Mouse (Mus musculus) hindbrain, embryonic 12.5 days (tissue): ENCODE data around the gene Il22ra2. TPM values are rescaled to one million over a fixed set of nuclear protein-coding genes. Genes with fewer than 3 reads are reported as not detected.

ENCODE experiments used
- ATAC-seq: fragments of 200-750 bp; cut with Nextera tagmentation; 2 replicates; pipeline ENCODE4 v1.8.0; 2017; ENCODE audit warnings: moderate TSS enrichment; ENCODE audit not compliant: low FRiP score
- H3K27ac ChIP-seq: fragments of 300-500 bp; sonication (generic); 2 replicates; pipeline ENCODE4 v1.5.1; 2016; ENCODE audit warnings: mild to moderate bottlenecking
- H3K27me3 ChIP-seq: fragments of 300-500 bp; sonication (generic); 2 replicates; pipeline ENCODE4 v1.6.1; 2016; ENCODE audit warnings: mild to moderate bottlenecking
- H3K36me3 ChIP-seq: fragments of 300-500 bp; sonication (generic); 2 replicates; pipeline ENCODE4 v1.6.1; 2016; ENCODE audit warnings: mild to moderate bottlenecking
- H3K4me1 ChIP-seq: fragments of 300-500 bp; sonication (generic); 2 replicates; pipeline ENCODE4 v1.6.1; 2016
- H3K4me2 ChIP-seq: fragments of 300-500 bp; sonication (generic); replicated peaks from 2 replicates; pipeline ENCODE4 v1.6.1; 2016; ENCODE audit warnings: mild to moderate bottlenecking
- H3K4me3 ChIP-seq: fragments of 300-500 bp; sonication (generic); 2 replicates; pipeline ENCODE4 v1.5.1; 2016; ENCODE audit warnings: mild to moderate bottlenecking
- H3K9ac ChIP-seq: fragments of 300-500 bp; sonication (generic); 2 replicates; pipeline ENCODE4 v1.6.1; 2016; ENCODE audit warnings: mild to moderate bottlenecking, moderate library complexity
- H3K9me3 ChIP-seq: fragments of 300-500 bp; sonication (generic); replicated peaks from 2 replicates; pipeline ENCODE4 v1.6.1; 2016; ENCODE audit warnings: mild to moderate bottlenecking
- WGBS: fragments of 180-500 bp; shearing (Covaris S2); methylation state at CpG from one replicate; pipeline ENCODE4 v1.1.7; 2016; 5-methylcytosine and 5-hydroxymethylcytosine counted together
- polyA plus RNA-seq: library from polyadenylated mRNA; unstranded; fragments of >200 nt; fragmentation: Nextera tagmentation; extraction: Ambion mirVana; gene quantifications from 2 replicates; pipeline ENCODE4 v1.2.1, GENCODE M21; 2016

The Il22ra2 gene
- polyA plus RNA-seq, 1 experiment from 2014 or later, result not detected

DNA sequence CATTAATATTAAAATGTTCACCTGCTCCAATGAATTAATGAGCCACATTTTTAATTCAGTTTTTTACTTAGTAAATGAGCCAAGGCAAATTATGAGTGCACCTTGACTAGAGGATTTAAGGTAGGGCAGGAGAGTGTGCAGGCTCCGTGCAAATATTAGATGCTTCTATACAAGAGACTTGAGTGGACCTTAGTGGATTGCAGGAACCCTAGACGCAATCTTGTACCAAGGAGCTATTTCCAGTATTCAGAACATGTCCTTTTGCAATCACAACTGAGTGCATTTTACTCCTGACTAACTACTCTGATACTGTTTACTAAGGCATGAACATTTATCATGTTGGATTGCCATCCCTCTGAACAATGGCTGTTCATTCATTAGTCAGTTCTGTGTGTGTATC, 10.2 kb upstream of the Il22ra2 start:
- Histone ChIP-seq H3K36me3 (0 out of 2 replicates have a peak, but pooled peaks cover 3% of the 10 kb centered on the region), H3K4me2 (no peak overlapping the region), H3K9me3 (no peaks in the 10 kb centered on the region), H3K27me3 (no peaks in the 10 kb centered on the region), H3K27ac (no peak overlapping the region), H3K4me3 (no peak overlapping the region), H3K9ac (no peak overlapping the region), H3K4me1 (no peaks in the 10 kb centered on the region)
- 42% methylated on average over 2 of the region's 2 CpGs for WGBS
- no peak for ATAC-seq

DNA sequence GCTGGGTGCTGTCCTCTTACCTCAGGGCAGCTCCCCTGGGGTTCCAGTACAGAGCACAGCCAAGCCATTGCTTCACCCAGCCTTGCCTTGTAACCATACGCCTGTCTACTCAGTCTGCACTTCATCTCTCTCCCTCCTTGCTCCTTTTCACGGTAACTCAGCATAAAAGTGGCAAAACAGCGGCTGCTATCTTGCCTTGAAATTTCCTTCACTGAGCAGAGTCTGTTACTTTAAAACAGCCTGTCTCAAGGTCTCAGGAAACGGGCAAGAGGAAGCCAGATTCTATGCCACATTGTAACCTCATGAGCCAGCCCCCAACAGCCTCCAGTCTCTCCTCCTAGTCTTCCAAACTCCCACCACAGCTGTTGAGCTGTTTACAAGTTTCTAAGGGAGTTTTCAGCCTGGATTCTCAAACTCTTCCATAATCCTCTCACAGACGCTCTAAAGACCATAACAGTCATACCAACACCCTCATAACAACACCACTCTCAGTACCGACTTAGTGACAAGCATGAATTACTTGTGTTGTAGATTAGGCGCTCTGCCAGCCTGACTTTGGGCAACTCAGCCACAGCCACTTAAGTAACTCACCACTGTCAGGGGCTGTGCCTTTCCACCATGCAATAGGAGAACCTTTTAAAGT, 8.6 kb upstream of the Il22ra2 start:
- WGBS, result 66% methylated on average over 7 of the region's 7 CpGs
- no peak for ATAC-seq
- no peaks in the 10 kb centered on the region for H3K27me3 ChIP-seq
- H3K4me2 ChIP-seq, result no peak overlapping the region
- no peaks in the 10 kb centered on the region for H3K4me1 ChIP-seq
- H3K4me3 ChIP-seq, result no peak overlapping the region
- 0 out of 2 replicates have a peak, but pooled peaks cover 3% of the 10 kb centered on the region for H3K36me3 ChIP-seq
- H3K9me3 ChIP-seq, result no peaks in the 10 kb centered on the region
- H3K27ac ChIP-seq, result no peak overlapping the region
- no peak overlapping the region for H3K9ac ChIP-seq

DNA sequence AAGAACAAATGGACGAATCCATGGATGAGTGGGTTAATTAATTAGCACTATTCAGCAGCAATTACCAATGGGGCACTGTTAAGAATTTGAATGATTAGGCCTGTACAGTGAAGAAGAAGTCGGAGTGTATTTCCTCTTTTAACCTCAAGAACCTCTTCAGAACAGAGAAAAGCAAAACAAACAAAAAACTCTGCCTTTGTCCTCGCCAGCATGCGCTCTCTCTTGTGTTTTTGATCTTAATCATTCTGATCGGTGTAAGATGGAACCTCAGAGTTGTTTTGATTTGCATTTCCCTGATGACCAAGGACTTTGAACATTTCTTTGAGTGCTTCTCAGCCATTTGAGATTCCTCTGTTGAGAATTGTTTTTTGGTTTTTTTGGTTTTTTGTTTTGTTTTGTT, 2.1 kb upstream of the Il22ra2 start:
- ATAC-seq, result no peak
- no peak overlapping the region for H3K9ac ChIP-seq
- no peak overlapping the region for H3K4me3 ChIP-seq
- no peak overlapping the region for H3K4me2 ChIP-seq
- no peaks in the 10 kb centered on the region for H3K27me3 ChIP-seq
- H3K9me3 ChIP-seq, result no peaks in the 10 kb centered on the region
- no peaks in the 10 kb centered on the region for H3K36me3 ChIP-seq
- 60% methylated on average over 5 of the region's 5 CpGs for WGBS
- no peak overlapping the region for H3K27ac ChIP-seq
- no peaks in the 10 kb centered on the region for H3K4me1 ChIP-seq

DNA sequence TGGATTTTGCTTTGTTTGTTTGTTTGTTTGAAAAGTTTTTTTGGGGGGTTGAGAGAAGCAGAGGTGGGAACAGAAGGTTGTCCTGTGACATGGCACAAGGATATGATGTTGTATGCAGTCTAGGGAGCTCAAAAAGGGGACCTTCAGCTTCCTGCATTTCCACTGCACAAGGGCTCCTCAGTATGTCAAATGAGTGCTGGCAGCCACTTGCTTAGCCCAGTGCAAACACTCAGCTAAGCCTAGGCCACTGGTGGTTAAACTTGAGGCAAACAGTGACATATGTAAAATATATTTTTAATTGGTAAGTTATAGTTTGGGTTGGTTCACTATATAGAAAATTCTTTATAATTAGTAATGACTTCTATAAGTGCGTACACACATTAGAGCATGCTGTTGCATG, 2.8 kb downstream of the Il22ra2 start:
- WGBS, result 94% methylated on average over 1 of the region's 1 CpGs

DNA sequence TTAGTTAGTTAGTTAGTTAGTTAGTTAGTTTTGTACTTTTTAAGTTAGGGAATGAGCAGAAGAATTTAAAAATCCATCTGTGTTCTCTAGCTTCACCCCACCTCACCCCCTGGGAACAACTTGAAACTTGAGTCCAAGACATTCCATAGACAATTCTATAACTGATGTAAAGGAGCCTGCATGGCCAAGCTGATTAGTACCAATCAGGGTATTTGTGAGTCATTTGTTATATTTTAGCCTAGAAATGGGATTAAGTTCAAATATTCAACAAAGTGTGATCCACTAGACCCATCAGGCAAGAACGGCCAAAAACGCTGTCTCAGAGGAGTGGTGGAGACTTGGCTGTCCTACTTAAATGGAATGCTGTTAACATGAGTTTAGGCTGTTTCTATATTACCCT, 5.5 kb downstream of the Il22ra2 start:
- no peak for ATAC-seq
- no peaks in the 10 kb centered on the region for H3K27me3 ChIP-seq
- no peaks in the 10 kb centered on the region for H3K36me3 ChIP-seq
- no peak overlapping the region for H3K4me2 ChIP-seq
- no peak overlapping the region for H3K27ac ChIP-seq
- H3K4me3 ChIP-seq, result no peak overlapping the region
- no peaks in the 10 kb centered on the region for H3K9me3 ChIP-seq
- H3K4me1 ChIP-seq, result no peaks in the 10 kb centered on the region
- H3K9ac ChIP-seq, result no peak overlapping the region
- WGBS, result 92% methylated on average over 2 of the region's 2 CpGs

More for the DNA sequence above, 2.8 kb downstream of the Il22ra2 start:
- Histone ChIP-seq H3K27me3 (no peaks in the 10 kb centered on the region), H3K9me3 (no peaks in the 10 kb centered on the region), H3K27ac (no peak overlapping the region), H3K36me3 (no peaks in the 10 kb centered on the region), H3K4me3 (no peak overlapping the region), H3K4me2 (no peak overlapping the region), H3K4me1 (no peaks in the 10 kb centered on the region), H3K9ac (no peak overlapping the region)
- ATAC-seq, result no peak

DNA sequence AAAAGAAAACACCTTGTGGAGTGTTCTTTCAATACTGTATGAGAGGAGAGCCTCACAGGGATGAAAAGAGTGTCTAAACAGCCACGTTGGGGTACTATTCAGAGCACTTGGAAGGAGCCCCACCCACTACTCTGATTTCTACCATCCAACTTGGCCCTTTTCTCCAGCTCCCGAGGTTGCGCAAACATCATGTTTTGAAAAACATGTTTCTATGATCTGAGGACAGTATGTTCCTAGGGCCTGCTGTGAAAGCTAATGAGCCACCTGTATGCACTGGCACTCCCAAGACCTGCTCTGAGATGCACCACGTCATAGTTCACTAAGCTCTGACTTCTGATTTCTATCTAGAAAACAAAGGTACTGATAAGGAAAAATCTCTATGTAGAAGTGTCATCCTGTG, 6.0 kb downstream of the Il22ra2 start:
- Histone ChIP-seq H3K9me3 (no peaks in the 10 kb centered on the region), H3K4me1 (no peaks in the 10 kb centered on the region), H3K27me3 (no peaks in the 10 kb centered on the region), H3K27ac (no peak overlapping the region), H3K4me2 (no peak overlapping the region), H3K4me3 (no peak overlapping the region), H3K9ac (no peak overlapping the region), H3K36me3 (no peaks in the 10 kb centered on the region)
- 85% methylated on average over 4 of the region's 4 CpGs for WGBS
- no peak for ATAC-seq

DNA sequence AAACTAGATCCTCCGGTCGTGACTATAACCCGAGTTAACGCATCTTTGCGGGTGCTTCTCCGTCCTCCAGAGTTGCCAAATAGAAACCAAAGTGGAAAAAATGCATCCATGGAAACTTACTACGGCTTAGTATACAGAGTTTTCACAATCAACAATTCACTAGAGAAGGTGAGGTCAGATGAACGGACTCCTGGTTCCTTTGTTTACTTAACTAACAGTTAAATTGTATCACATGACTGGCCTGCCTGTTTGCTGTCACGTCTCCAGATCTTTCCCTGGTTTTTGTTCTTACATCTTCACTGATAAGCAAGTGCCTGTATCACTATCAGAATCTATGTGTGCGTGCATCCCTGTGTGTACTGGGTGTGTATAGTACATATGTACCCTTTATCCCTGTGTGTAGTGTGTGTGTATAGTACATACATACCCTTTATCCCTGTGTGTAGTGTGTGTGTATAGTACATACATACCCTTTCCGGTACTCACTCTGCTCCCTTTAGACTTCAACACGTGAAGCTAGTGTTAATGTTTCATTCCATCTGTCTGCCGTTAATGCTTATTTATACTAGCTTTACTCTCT, 9.9 kb downstream of the Il22ra2 start:
- Histone ChIP-seq H3K4me3 (no peak overlapping the region), H3K36me3 (no peaks in the 10 kb centered on the region), H3K9ac (no peak overlapping the region), H3K4me1 (no peaks in the 10 kb centered on the region), H3K27me3 (no peaks in the 10 kb centered on the region), H3K27ac (no peak overlapping the region), H3K4me2 (no peak overlapping the region), H3K9me3 (no peaks in the 10 kb centered on the region)
- WGBS, result 81% methylated on average over 13 of the region's 13 CpGs
- no peak for ATAC-seq

DNA sequence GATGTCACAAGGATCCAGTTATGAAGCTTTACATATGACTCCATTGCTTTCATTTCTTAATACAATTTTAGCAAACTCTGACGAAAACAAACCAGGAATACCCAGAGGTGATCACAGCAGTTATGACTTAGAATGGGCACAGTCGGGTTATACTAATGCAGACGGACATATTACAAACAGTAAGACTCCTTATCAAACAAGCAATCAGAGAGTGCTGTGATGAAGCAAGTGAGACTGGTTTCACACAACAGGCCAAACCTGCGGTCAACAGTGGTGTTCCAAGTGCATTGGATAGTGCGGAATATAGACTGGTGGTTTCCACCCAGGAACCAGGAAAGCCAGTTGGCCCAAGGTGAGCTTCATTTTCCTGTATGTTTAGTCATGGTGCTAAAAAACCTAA, 17.1 kb downstream of the Il22ra2 start:
- Histone ChIP-seq H3K27me3 (no peaks in the 10 kb centered on the region), H3K4me2 (no peak overlapping the region), H3K4me1 (no peaks in the 10 kb centered on the region), H3K27ac (no peak overlapping the region), H3K4me3 (no peak overlapping the region), H3K9me3 (no peaks in the 10 kb centered on the region), H3K9ac (no peak overlapping the region), H3K36me3 (no peaks in the 10 kb centered on the region)
- ATAC-seq, result no peak
- 94% methylated on average over 5 of the region's 5 CpGs for WGBS

DNA sequence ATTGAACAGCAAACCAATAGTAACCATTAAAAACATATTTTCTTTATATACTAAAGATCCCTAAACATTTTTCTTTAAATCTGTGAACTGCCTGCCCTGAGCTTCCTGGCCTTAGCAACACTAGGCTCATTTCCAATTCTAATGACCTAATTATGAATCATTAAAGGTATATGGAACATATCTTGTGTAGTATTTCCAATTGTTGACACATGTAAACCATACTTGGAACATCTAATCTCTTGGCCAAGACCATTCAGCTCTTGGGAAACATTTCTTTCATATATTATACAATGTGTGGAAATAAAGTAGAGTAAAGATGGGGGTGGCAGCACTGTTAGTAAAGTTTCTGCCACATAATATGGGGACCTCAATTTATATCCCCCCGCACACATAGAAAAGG, 17.8 kb downstream of the Il22ra2 start:
- H3K9me3 ChIP-seq, result no peaks in the 10 kb centered on the region
- H3K4me3 ChIP-seq, result no peak overlapping the region
- ATAC-seq, result no peak
- H3K36me3 ChIP-seq, result no peaks in the 10 kb centered on the region
- no peaks in the 10 kb centered on the region for H3K27me3 ChIP-seq
- H3K4me2 ChIP-seq, result no peak overlapping the region
- no peak overlapping the region for H3K27ac ChIP-seq
- 89% methylated on average over 1 of the region's 1 CpGs for WGBS
- no peak overlapping the region for H3K9ac ChIP-seq
- no peaks in the 10 kb centered on the region for H3K4me1 ChIP-seq

DNA sequence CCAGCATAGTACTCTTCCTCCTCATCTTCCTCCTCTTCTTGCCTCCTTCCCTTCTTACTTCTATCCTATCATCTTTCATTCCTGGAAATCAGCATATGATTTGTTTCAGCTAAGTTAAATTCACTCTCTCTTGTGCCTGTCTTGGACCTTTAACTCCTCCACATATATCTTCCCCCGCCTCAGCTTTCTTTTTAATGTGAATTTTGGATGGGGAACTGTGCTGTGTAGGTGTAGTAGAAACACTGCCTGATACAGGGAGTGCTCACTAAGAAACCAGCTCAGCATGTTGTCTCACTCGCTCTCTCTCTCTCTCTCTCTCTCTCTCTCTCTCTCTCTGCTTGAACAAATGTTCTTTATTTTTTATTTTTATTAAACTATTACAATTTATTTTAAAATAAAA, 23.3 kb downstream of the Il22ra2 start:
- no peaks in the 10 kb centered on the region for H3K27me3 ChIP-seq
- H3K4me1 ChIP-seq, result no peaks in the 10 kb centered on the region
- H3K4me3 ChIP-seq, result no peak overlapping the region
- H3K4me2 ChIP-seq, result no peak overlapping the region
- no peak overlapping the region for H3K27ac ChIP-seq
- ATAC-seq, result no peak
- no peaks in the 10 kb centered on the region for H3K36me3 ChIP-seq
- H3K9ac ChIP-seq, result no peak overlapping the region
- no peaks in the 10 kb centered on the region for H3K9me3 ChIP-seq
- 85% methylated on average over 2 of the region's 2 CpGs for WGBS

DNA sequence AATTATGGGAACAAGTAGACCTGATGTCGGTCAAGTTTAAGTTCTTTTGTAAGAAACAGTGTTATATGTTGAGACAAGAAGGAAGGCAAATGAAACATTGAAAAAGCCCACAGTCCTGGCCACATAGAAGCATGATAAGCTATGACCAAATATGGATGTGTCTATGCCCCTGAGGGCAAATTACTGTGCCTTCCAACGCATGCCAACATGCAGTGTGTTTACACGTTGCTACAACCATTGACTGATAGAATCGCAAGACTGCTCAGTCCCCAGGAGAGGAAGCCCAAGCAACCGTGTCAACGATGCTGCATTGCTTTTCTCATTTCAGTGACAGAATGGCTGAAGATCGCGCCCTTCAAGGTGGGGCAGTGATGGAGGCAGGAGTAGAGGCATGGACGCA, 35.6 kb downstream of the Il22ra2 start:
- Histone ChIP-seq H3K9ac (no peak overlapping the region), H3K4me1 (no peaks in the 10 kb centered on the region), H3K36me3 (no peaks in the 10 kb centered on the region), H3K4me3 (no peak overlapping the region), H3K27ac (no peak overlapping the region), H3K27me3 (no peaks in the 10 kb centered on the region), H3K4me2 (no peak overlapping the region), H3K9me3 (no peaks in the 10 kb centered on the region)
- ATAC-seq, result no peak
- 85% methylated on average over 9 of the region's 9 CpGs for WGBS

DNA sequence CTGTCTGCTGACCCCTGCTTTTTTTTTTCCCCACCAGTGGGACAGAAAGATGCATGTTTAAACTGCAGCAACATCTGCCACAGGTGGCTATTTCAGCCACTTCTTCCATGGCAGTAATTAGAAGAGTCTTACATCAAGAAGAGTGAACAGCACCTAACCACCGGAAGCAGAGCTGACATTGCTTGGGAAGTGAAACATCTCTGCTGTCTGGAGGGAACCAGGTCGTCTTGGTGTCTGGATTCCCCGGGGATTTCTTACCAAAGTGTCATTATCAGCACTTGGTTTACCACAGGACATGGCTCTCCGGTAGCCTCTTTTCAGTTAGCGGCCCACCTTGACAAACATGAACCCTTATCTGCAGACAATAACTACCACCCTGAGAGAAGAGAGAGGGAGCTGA, 38.2 kb downstream of the Il22ra2 start:
- H3K27ac ChIP-seq, result no peak overlapping the region
- H3K4me1 ChIP-seq, result no peaks in the 10 kb centered on the region
- no peaks in the 10 kb centered on the region for H3K9me3 ChIP-seq
- no peak for ATAC-seq
- no peak overlapping the region for H3K9ac ChIP-seq
- no peak overlapping the region for H3K4me2 ChIP-seq
- H3K27me3 ChIP-seq, result no peaks in the 10 kb centered on the region
- no peaks in the 10 kb centered on the region for H3K36me3 ChIP-seq
- no peak overlapping the region for H3K4me3 ChIP-seq
- 87% methylated on average over 5 of the region's 5 CpGs for WGBS

DNA sequence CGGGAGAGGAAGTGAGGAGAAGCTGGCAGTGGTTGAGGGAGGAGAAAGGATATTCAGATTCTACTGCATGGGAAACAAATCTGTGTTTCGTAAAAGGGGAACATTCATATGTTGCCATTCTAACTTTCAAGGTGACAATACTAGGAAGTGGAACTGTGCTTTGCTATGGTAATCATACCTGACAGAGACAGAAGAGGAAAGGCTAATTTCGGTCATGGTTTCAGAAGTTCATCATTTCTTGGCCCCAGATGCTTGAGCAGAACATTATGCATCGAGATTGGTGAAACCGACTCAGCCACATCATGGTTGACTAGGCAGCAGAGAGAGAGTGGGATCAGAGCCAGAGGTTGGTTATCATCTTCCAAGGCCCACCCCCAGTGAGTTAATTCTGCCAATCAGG, 47.2 kb downstream of the Il22ra2 start:
- H3K4me2 ChIP-seq, result no peak overlapping the region
- 89% methylated on average over 5 of the region's 5 CpGs for WGBS

More for the DNA sequence above, 47.2 kb downstream of the Il22ra2 start:
- H3K4me1 ChIP-seq, result no peaks in the 10 kb centered on the region
- no peaks in the 10 kb centered on the region for H3K36me3 ChIP-seq
- no peaks in the 10 kb centered on the region for H3K27me3 ChIP-seq
- no peak overlapping the region for H3K9ac ChIP-seq
- H3K9me3 ChIP-seq, result no peaks in the 10 kb centered on the region
- no peak overlapping the region for H3K4me3 ChIP-seq
- no peak overlapping the region for H3K27ac ChIP-seq
- ATAC-seq, result no peak
